Mouse (Mus musculus) hindbrain, embryonic 12.5 days (tissue): ENCODE measurements around the gene Klf15. TPM values are rescaled to one million over a fixed set of nuclear protein-coding genes. Genes with fewer than 3 reads are reported as not detected.

Experiments used
- ATAC-seq: fragments of 200-750 bp; cut with Nextera tagmentation; 2 replicates; pipeline ENCODE4 v1.8.0; 2017; ENCODE audit warnings: moderate TSS enrichment; ENCODE audit not compliant: low FRiP score
- H3K27ac ChIP-seq: fragments of 300-500 bp; sonication (generic); 2 replicates; pipeline ENCODE4 v1.5.1; 2016; ENCODE audit warnings: mild to moderate bottlenecking
- H3K27me3 ChIP-seq: fragments of 300-500 bp; sonication (generic); 2 replicates; pipeline ENCODE4 v1.6.1; 2016; ENCODE audit warnings: mild to moderate bottlenecking
- H3K36me3 ChIP-seq: fragments of 300-500 bp; sonication (generic); 2 replicates; pipeline ENCODE4 v1.6.1; 2016; ENCODE audit warnings: mild to moderate bottlenecking
- H3K4me1 ChIP-seq: fragments of 300-500 bp; sonication (generic); 2 replicates; pipeline ENCODE4 v1.6.1; 2016
- H3K4me2 ChIP-seq: fragments of 300-500 bp; sonication (generic); replicated peaks from 2 replicates; pipeline ENCODE4 v1.6.1; 2016; ENCODE audit warnings: mild to moderate bottlenecking
- H3K4me3 ChIP-seq: fragments of 300-500 bp; sonication (generic); 2 replicates; pipeline ENCODE4 v1.5.1; 2016; ENCODE audit warnings: mild to moderate bottlenecking
- H3K9ac ChIP-seq: fragments of 300-500 bp; sonication (generic); 2 replicates; pipeline ENCODE4 v1.6.1; 2016; ENCODE audit warnings: mild to moderate bottlenecking, moderate library complexity
- H3K9me3 ChIP-seq: fragments of 300-500 bp; sonication (generic); replicated peaks from 2 replicates; pipeline ENCODE4 v1.6.1; 2016; ENCODE audit warnings: mild to moderate bottlenecking
- WGBS: fragments of 180-500 bp; shearing (Covaris S2); methylation state at CpG from one replicate; pipeline ENCODE4 v1.1.7; 2016; 5-methylcytosine and 5-hydroxymethylcytosine counted together
- polyA plus RNA-seq: library from polyadenylated mRNA; unstranded; fragments of >200 nt; fragmentation: Nextera tagmentation; extraction: Ambion mirVana; gene quantifications from 2 replicates; pipeline ENCODE4 v1.2.1, GENCODE M21; 2016

Gene Klf15
- polyA plus RNA-seq, 1 experiment from 2014 or later, result 6.3 TPM

- Histone ChIP-seq H3K36me3 (no peaks in the 10 kb centered on the region), H3K27me3 (no peaks in the 10 kb centered on the region), H3K9ac (no peak overlapping the region)
These were observed 12.2 kb upstream of the Klf15 start for GRCm38 (mm10) chr6:90450179-90450578.

DNA sequence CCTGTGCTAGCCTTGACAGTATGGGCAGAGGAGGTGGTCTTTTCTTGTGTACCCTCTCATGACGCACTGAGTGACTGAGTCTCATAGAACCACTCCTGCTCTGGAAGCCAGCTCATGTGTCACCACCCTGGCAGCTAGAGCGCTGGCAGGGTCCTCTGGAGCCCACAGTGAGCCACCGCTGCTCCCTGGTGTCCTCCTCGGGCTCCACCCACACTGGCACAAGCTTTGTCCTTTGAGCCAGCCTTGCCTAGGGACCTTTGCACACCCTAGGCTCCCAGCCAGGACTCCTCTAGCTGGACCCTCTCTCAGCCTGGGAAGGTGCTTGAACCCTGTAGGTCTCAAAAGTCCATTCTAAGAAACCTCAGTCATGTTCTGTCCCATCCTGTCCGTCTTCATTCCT, 11.7 kb upstream of the Klf15 start:
- H3K9ac ChIP-seq, result no peak overlapping the region
- H3K9me3 ChIP-seq, result no peaks in the 10 kb centered on the region
- H3K27me3 ChIP-seq, result no peaks in the 10 kb centered on the region
- 77% methylated on average over 5 of the region's 5 CpGs for WGBS
- no peaks in the 10 kb centered on the region for H3K36me3 ChIP-seq
- H3K4me3 ChIP-seq, result no peak overlapping the region
- peaks cover 7% of the 10 kb centered on the region for H3K4me1 ChIP-seq
- H3K4me2 ChIP-seq, result no peak overlapping the region
- ATAC-seq, result no peak
- no peak overlapping the region for H3K27ac ChIP-seq

More at GRCm38 (mm10) chr6:90450179-90450578, 12.2 kb upstream of the Klf15 start:
- H3K4me2 ChIP-seq, result no peak overlapping the region
- H3K4me3 ChIP-seq, result no peak overlapping the region
- H3K4me1 ChIP-seq, result peaks cover 7% of the 10 kb centered on the region
- H3K9me3 ChIP-seq, result no peaks in the 10 kb centered on the region
- WGBS, result 33% methylated on average over 7 of the region's 7 CpGs
- no peak overlapping the region for H3K27ac ChIP-seq
- no peak for ATAC-seq

DNA sequence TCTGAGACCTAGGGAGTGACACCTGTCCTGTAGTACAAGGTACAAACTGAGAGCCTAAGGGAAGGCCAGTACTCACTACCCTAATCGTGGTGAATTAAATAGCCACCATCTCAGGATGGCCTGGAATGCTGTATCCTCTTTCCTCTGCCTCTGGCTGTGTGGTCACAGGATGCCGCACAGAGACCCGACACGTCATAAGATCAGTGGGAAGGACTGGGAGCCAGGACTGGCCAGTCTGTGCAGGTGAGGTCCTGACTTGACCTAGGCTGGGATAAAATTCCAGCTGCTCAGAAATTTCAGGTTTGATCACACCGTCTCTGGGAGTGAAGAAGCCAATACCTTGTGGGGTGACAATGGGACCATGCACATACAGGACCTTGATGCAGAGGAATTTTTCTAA, 10.9 kb upstream of the Klf15 start:
- H3K4me2 ChIP-seq, result no peak overlapping the region
- ATAC-seq, result no peak
- no peaks in the 10 kb centered on the region for H3K36me3 ChIP-seq
- H3K9me3 ChIP-seq, result no peaks in the 10 kb centered on the region
- no peak overlapping the region for H3K4me3 ChIP-seq
- H3K9ac ChIP-seq, result no peak overlapping the region
- H3K27ac ChIP-seq, result no peak overlapping the region
- H3K27me3 ChIP-seq, result no peaks in the 10 kb centered on the region
- H3K4me1 ChIP-seq, result peaks cover 7% of the 10 kb centered on the region
- WGBS, result 91% methylated on average over 5 of the region's 5 CpGs

DNA sequence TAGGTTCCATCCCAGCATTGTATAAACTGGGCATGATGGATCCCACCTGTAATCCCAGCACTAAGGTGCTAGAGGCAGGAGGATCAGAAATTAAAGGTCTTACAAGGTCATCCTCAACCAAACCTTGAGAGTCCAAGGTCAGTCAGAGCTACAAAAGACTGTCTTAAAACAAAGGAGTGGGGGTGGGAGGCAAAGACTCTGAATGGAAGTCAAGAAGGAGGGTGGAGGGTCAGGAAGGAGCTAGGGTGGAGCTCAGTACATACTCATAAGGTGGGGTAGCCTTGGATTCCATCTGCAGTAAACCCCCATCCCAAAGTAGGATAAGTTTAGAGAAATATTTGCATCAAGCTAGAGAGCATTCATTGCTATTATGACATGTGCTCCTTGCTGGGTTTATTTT, 9.8 kb upstream of the Klf15 start:
- no peak for ATAC-seq
- H3K9me3 ChIP-seq, result no peaks in the 10 kb centered on the region
- H3K4me2 ChIP-seq, result no peak overlapping the region
- H3K27ac ChIP-seq, result no peak overlapping the region
- no peaks in the 10 kb centered on the region for H3K4me1 ChIP-seq
- no peak overlapping the region for H3K9ac ChIP-seq
- no peak overlapping the region for H3K4me3 ChIP-seq
- H3K36me3 ChIP-seq, result no peaks in the 10 kb centered on the region
- no peaks in the 10 kb centered on the region for H3K27me3 ChIP-seq

- no peaks in the 10 kb centered on the region for H3K9me3 ChIP-seq
- H3K4me3 ChIP-seq, result no peak overlapping the region
- H3K4me1 ChIP-seq, result no peaks in the 10 kb centered on the region
- H3K36me3 ChIP-seq, result no peaks in the 10 kb centered on the region
- no peaks in the 10 kb centered on the region for H3K27me3 ChIP-seq
- no peak overlapping the region for H3K27ac ChIP-seq
- H3K9ac ChIP-seq, result no peak overlapping the region
- WGBS, result 86% methylated on average over 5 of the region's 5 CpGs
- no peak overlapping the region for H3K4me2 ChIP-seq
- no peak for ATAC-seq
These were observed 8.6 kb upstream of the Klf15 start for GRCm38 (mm10) chr6:90453751-90454150.

- 87% methylated on average over 2 of the region's 2 CpGs for WGBS
These were observed 5.0 kb upstream of the Klf15 start for GRCm38 (mm10) chr6:90457421-90457820.

DNA sequence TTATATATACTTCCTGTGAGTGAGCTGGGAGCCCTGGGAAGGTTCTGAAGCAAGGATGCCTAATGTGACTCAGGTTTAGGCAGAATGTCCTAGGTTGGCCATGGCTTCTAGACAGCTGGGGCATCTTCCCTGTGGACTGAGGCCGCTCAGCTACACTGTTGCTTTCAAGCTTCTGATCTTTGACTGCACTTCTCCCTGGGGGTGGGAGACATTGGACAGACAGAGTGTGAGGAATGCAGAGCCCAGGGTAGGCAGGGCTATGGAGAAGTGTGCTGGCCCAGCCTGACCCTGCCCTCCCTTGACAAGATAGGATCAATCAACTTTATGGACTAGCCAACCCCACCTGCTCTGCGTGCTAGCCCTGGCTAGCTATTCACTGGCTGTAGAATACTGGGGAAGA, 1.2 kb upstream of the Klf15 start:
- 60% methylated on average over 2 of the region's 2 CpGs for WGBS
- H3K27ac ChIP-seq, result no peak overlapping the region
- H3K4me1 ChIP-seq, result peaks cover 15% of the 10 kb centered on the region
- ATAC-seq, result no peak
- no peak overlapping the region for H3K4me3 ChIP-seq
- H3K4me2 ChIP-seq, result no peak overlapping the region
- H3K36me3 ChIP-seq, result no peaks in the 10 kb centered on the region
- no peak overlapping the region for H3K9ac ChIP-seq
- H3K27me3 ChIP-seq, result peaks cover 43% of the 10 kb centered on the region
- H3K9me3 ChIP-seq, result no peaks in the 10 kb centered on the region

More at GRCm38 (mm10) chr6:90457421-90457820, 5.0 kb upstream of the Klf15 start:
- ATAC-seq, result no peak
- no peaks in the 10 kb centered on the region for H3K36me3 ChIP-seq
- H3K27me3 ChIP-seq, result peaks cover 30% of the 10 kb centered on the region
- H3K4me2 ChIP-seq, result no peak overlapping the region
- no peak overlapping the region for H3K4me3 ChIP-seq
- no peak overlapping the region for H3K9ac ChIP-seq
- no peaks in the 10 kb centered on the region for H3K4me1 ChIP-seq
- H3K9me3 ChIP-seq, result no peaks in the 10 kb centered on the region
- no peak overlapping the region for H3K27ac ChIP-seq

DNA sequence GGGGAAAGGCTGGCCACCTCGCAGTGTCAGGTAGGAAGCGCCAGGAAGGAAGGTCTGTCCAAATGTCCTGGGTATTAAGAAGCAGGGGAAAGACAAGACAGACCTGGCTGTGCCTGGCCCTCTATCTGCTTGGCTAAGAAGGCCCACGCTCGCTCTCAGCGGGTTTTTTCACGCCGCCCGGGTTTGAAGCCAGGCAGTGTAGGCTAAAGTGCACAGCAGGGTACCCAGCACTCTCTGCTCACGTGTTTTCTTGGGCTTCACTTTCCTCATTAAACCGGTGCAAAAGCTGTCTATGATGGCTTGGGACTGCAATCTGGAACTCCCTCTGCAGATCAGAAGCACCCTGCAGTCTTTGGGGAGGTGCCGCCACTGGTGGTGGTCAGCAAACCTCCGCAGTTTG, 605 bp upstream of the Klf15 start:
- WGBS, result 8% methylated on average over 12 of the region's 12 CpGs
- no peaks in the 10 kb centered on the region for H3K36me3 ChIP-seq
- H3K4me2 ChIP-seq, result peak overlapping the region; percentile 100
- H3K4me3 ChIP-seq, result peak overlapping the region; percentile 63
- peak overlapping the region; percentile 71; the same call in 1 of the 2 replicates for H3K9ac ChIP-seq
- H3K27ac ChIP-seq, result no peak overlapping the region
- H3K4me1 ChIP-seq, result peaks cover 15% of the 10 kb centered on the region
- peaks cover 43% of the 10 kb centered on the region for H3K27me3 ChIP-seq
- no peaks in the 10 kb centered on the region for H3K9me3 ChIP-seq
- no peak; the same call in 1 of the 2 replicates for ATAC-seq

GRCm38 (mm10) chr6:90462841-90463227, 458 bp downstream of the Klf15 start:
- H3K4me1 ChIP-seq, result peaks cover 15% of the 10 kb centered on the region
- peak overlapping the region; percentile 71 for H3K9ac ChIP-seq
- no peaks in the 10 kb centered on the region for H3K9me3 ChIP-seq
- peak overlapping the region; percentile 63 for H3K4me3 ChIP-seq
- ATAC-seq, result peak; percentile 45
- peak overlapping the region; percentile 100 for H3K4me2 ChIP-seq
- no peaks in the 10 kb centered on the region for H3K36me3 ChIP-seq
- WGBS, result under 1% methylated on average over 36 of the region's 38 CpGs
- H3K27me3 ChIP-seq, result peaks cover 43% of the 10 kb centered on the region
- no peak overlapping the region for H3K27ac ChIP-seq

DNA sequence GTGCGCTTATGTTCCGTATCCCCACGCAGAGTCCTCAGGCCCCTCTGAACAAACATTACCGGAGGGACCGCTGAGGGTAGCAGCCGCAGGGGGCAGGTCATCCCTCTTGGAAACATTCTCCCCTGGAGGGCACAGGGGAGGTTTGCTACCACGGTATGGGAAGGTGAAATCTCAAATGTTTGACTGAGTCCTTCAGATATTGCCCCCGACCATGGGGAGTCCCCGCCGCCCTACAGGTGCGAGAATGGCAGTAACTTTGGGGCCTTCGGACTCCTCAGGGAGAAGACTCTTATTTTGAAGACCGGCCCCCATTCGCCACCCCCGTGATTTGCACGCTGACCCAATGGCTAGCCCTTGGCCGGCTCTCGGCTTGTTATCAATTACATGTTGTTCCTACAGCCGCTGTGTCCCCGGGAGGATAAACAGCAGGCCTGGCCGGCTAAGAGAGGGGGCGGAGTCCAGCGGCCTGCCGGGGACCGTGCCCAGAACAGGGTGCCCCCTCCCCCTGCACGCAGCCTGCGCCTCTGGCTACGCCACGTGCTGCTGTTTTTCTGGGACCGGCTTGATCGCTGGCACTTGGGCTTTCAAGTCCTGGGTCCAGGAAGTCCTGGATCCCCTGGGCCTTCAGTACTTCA, 969 bp downstream of the Klf15 start:
- Histone ChIP-seq H3K36me3 (no peaks in the 10 kb centered on the region), H3K27ac (no peak overlapping the region), H3K9ac (peak overlapping the region; percentile 71), H3K4me1 (peaks cover 15% of the 10 kb centered on the region), H3K4me3 (peak overlapping the region; percentile 63), H3K9me3 (no peaks in the 10 kb centered on the region), H3K4me2 (peak overlapping the region; percentile 100), H3K27me3 (peaks cover 43% of the 10 kb centered on the region)
- ATAC-seq, result peak; percentile 76
- WGBS, result 1% methylated on average over 31 of the region's 31 CpGs

DNA sequence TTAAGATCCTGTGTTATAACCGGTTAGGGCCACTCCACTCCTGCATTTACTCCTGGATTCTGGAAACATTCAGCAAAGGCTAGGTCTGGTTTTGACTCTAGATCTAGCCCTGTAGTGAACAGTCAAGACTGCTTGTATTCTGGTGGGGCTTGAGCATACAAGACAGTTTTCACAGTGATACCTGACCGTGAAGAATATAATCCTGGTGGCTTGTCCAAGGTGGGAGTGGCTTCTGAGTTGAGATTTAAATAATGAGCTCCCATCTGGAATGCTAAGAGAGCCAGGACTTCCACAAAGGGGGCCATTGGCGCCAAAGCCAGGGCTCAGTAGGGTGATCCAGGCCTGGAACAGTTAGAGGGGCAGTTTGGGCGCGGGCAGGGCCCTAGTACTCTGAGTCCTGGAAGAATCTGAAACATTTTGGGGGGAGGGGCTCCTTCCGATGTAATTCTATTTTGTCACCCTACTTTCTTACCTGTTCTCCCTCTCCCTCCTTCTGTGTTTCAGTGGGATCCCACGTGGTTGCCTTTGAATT, 1.6 kb downstream of the Klf15 start:
- Histone ChIP-seq H3K4me3 (peak overlapping the region; percentile 63), H3K4me2 (peak overlapping the region; percentile 100), H3K9me3 (no peaks in the 10 kb centered on the region), H3K27ac (no peak overlapping the region), H3K27me3 (peaks cover 43% of the 10 kb centered on the region), H3K4me1 (peaks cover 15% of the 10 kb centered on the region), H3K9ac (no peak overlapping the region), H3K36me3 (no peaks in the 10 kb centered on the region)
- no peak; the same call in 1 of the 2 replicates for ATAC-seq
- 43% methylated on average over 7 of the region's 7 CpGs for WGBS

GRCm38 (mm10) chr6:90465028-90465640, 2.8 kb downstream of the Klf15 start:
- 92% methylated on average over 11 of the region's 11 CpGs for WGBS
- no peak overlapping the region for H3K4me3 ChIP-seq
- H3K9ac ChIP-seq, result no peak overlapping the region
- no peak overlapping the region for H3K27ac ChIP-seq
- no peak for ATAC-seq
- H3K4me1 ChIP-seq, result peaks cover 15% of the 10 kb centered on the region
- H3K4me2 ChIP-seq, result no peak overlapping the region
- peaks cover 35% of the 10 kb centered on the region for H3K27me3 ChIP-seq
- H3K36me3 ChIP-seq, result no peaks in the 10 kb centered on the region
- no peaks in the 10 kb centered on the region for H3K9me3 ChIP-seq

GRCm38 (mm10) chr6:90466079-90466478, 3.7 kb downstream of the Klf15 start:
- 82% methylated on average over 10 of the region's 10 CpGs for WGBS
- no peaks in the 10 kb centered on the region for H3K9me3 ChIP-seq
- no peak overlapping the region for H3K27ac ChIP-seq
- no peaks in the 10 kb centered on the region for H3K36me3 ChIP-seq
- H3K4me3 ChIP-seq, result no peak overlapping the region
- peaks cover 20% of the 10 kb centered on the region for H3K4me1 ChIP-seq
- H3K4me2 ChIP-seq, result no peak overlapping the region
- no peak overlapping the region for H3K9ac ChIP-seq
- peaks cover 26% of the 10 kb centered on the region for H3K27me3 ChIP-seq
- ATAC-seq, result no peak
